Mouse (Mus musculus) c-Kit-positive CD71-negative TER-119-negative erythroid progenitor cells, embryonic 14.5 days (primary cell): ENCODE results near the gene Tra2b.
"Not testable (repeated sequence)": the region's sequence is repeated elsewhere in the genome, so short reads cannot be mapped to it uniquely, and the experiment has no call there.

Experiments
- DNase-seq: peaks from one replicate; pipeline ENCODE4 v3.0.0-alpha.2; 2013; ENCODE audit warnings: low read depth

Gene Tra2b

GRCm38 (mm10) chr16:22242239-22242866 lies 23.5 kb downstream of the Tra2b start:
- no peak for DNase-seq

- DNase-seq: no peak
Observed at GRCm38 (mm10) chr16:22241376-22242238, 24.2 kb downstream of the Tra2b start.

- no peak for DNase-seq
Observed at GRCm38 (mm10) chr16:22240856-22241255, 24.9 kb downstream of the Tra2b start.

- no peak for DNase-seq
Observed at GRCm38 (mm10) chr16:22239978-22240377, 25.8 kb downstream of the Tra2b start.

GRCm38 (mm10) chr16:22238928-22239620 lies 26.7 kb downstream of the Tra2b start:
- DNase-seq: no peak

GRCm38 (mm10) chr16:22238402-22238801 lies 27.4 kb downstream of the Tra2b start:
- not testable (repeated sequence) for DNase-seq

- DNase-seq: no peak
Observed at GRCm38 (mm10) chr16:22236814-22237213, 29.0 kb downstream of the Tra2b start.

GRCm38 (mm10) chr16:22234535-22234934 lies 31.3 kb downstream of the Tra2b start:
- no peak for DNase-seq

- DNase-seq: not testable (repeated sequence)
Observed at GRCm38 (mm10) chr16:22230276-22230675, 35.5 kb downstream of the Tra2b start.

GRCm38 (mm10) chr16:22203501-22203900 lies 62.3 kb downstream of the Tra2b start:
- no peak for DNase-seq

GRCm38 (mm10) chr16:22201858-22202257 lies 63.9 kb downstream of the Tra2b start:
- DNase-seq: no peak

- no peak for DNase-seq
Observed at GRCm38 (mm10) chr16:22200476-22200875, 65.3 kb downstream of the Tra2b start.
